Mouse (Mus musculus) liver, embryonic 13.5 days (tissue): ENCODE measurements around the gene Xpr1. TPM values are rescaled to one million over a fixed set of nuclear protein-coding genes. Genes with fewer than 3 reads are reported as not detected.

Source experiments
- ATAC-seq: fragments of 200-750 bp; cut with Nextera tagmentation; 2 replicates; pipeline ENCODE4 v1.8.0; 2017; ENCODE audit warnings: low read depth, mild to moderate bottlenecking, moderate number of reproducible peaks, moderate library complexity
- DNase-seq: peaks from one replicate; pipeline ENCODE4 v3.0.0; 2022
- H3K27ac ChIP-seq: fragments of 300-500 bp; sonication (generic); 2 replicates; pipeline ENCODE4 v1.5.1; 2015; ENCODE audit warnings: moderate library complexity, mild to moderate bottlenecking, inconsistent platforms
- H3K27me3 ChIP-seq: fragments of 300-500 bp; sonication (generic); 2 replicates; pipeline ENCODE4 v1.6.1; 2015; ENCODE audit warnings: mild to moderate bottlenecking, inconsistent platforms
- H3K36me3 ChIP-seq: fragments of 300-500 bp; sonication (generic); 2 replicates; pipeline ENCODE4 v1.6.1; 2015; ENCODE audit warnings: mild to moderate bottlenecking, inconsistent platforms
- H3K4me1 ChIP-seq: fragments of 300-500 bp; sonication (generic); replicated peaks from 2 replicates; pipeline ENCODE4 v1.6.1; 2015; ENCODE audit warnings: inconsistent platforms
- H3K4me2 ChIP-seq: fragments of 300-500 bp; sonication (generic); 2 replicates; pipeline ENCODE4 v1.6.1; 2015; ENCODE audit warnings: inconsistent platforms, mild to moderate bottlenecking, moderate library complexity
- H3K4me3 ChIP-seq: fragments of 300-500 bp; sonication (generic); replicated peaks from 2 replicates; pipeline ENCODE4 v1.5.1; 2015; ENCODE audit warnings: mild to moderate bottlenecking, inconsistent platforms
- H3K9ac ChIP-seq: fragments of 300-500 bp; sonication (generic); 2 replicates; pipeline ENCODE4 v1.6.1; 2015; ENCODE audit warnings: mild to moderate bottlenecking, inconsistent platforms
- H3K9me3 ChIP-seq: fragments of 300-500 bp; sonication (generic); replicated peaks from 2 replicates; pipeline ENCODE4 v1.6.1; 2016; ENCODE audit warnings: inconsistent platforms
- WGBS: fragments of 180-500 bp; shearing (Covaris S2); methylation state at CpG from one replicate; pipeline ENCODE4 v1.1.7; 2015; ENCODE audit not compliant: insufficient replicate concordance; 5-methylcytosine and 5-hydroxymethylcytosine counted together
- polyA plus RNA-seq: library from polyadenylated mRNA; unstranded; fragments of >200 nt; fragmentation: Nextera tagmentation; extraction: Ambion mirVana; gene quantifications from 2 replicates; pipeline ENCODE4 v1.2.1, GENCODE M21; 2015

Gene Xpr1
- 4.3 and 4.5 TPM in 2 replicates for polyA plus RNA-seq

- H3K9me3 ChIP-seq: no peaks in the 10 kb centered on the region
- H3K4me2 ChIP-seq: peak within 1 kb of the TSS; percentile 77
- peak within 1 kb of the TSS; percentile 97 for H3K9ac ChIP-seq
- peak within 1 kb of the TSS; percentile 99 for H3K4me3 ChIP-seq
- peak within 1 kb of the TSS; percentile 91 for H3K27ac ChIP-seq
- under 1% methylated on average over 72 of the region's 82 CpGs for WGBS
- H3K27me3 ChIP-seq: no peaks in the 10 kb centered on the region
- H3K4me1 ChIP-seq: peaks cover 29% of the 10 kb centered on the region
- peak; percentile 94 for DNase-seq
- peak; percentile 92 for ATAC-seq
- H3K36me3 ChIP-seq: no peaks in the 10 kb centered on the region
These were observed at the start of gene Xpr1 for GRCm38 (mm10) chr1:155416701-155417677. Gene Xpr1, minus strand, starts transcription at chr1:155417415.

- ATAC-seq (no peak), DNase-seq (no peak)
- 73% methylated on average over 10 of the region's 10 CpGs for WGBS
- Histone ChIP-seq H3K4me2 (no peak overlapping the region), H3K4me3 (no peak overlapping the region), H3K27me3 (no peaks in the 10 kb centered on the region), H3K36me3 (no peaks in the 10 kb centered on the region), H3K9ac (no peak overlapping the region), H3K9me3 (no peaks in the 10 kb centered on the region), H3K27ac (no peak overlapping the region), H3K4me1 (no peaks in the 10 kb centered on the region)
These were observed 46.2 kb upstream of the Xpr1 start for GRCm38 (mm10) chr1:155463442-155463841.

GRCm38 (mm10) chr1:155462582-155462981 lies 45.4 kb upstream of the Xpr1 start:
- ATAC-seq (no peak), DNase-seq (no peak)
- H3K9me3 ChIP-seq: no peaks in the 10 kb centered on the region
- no peak overlapping the region for H3K4me2 ChIP-seq
- no peaks in the 10 kb centered on the region for H3K4me1 ChIP-seq
- H3K36me3 ChIP-seq: no peaks in the 10 kb centered on the region
- no peak overlapping the region for H3K4me3 ChIP-seq
- 52% methylated on average over 5 of the region's 5 CpGs for WGBS
- H3K27ac ChIP-seq: no peak overlapping the region
- no peaks in the 10 kb centered on the region for H3K27me3 ChIP-seq
- H3K9ac ChIP-seq: no peak overlapping the region

GRCm38 (mm10) chr1:155457532-155457931 lies 40.3 kb upstream of the Xpr1 start:
- DNase-seq: no peak
- H3K4me3 ChIP-seq: no peak overlapping the region
- 64% methylated on average over 7 of the region's 7 CpGs for WGBS
- no peak overlapping the region for H3K27ac ChIP-seq
- no peak overlapping the region for H3K9ac ChIP-seq
- no peaks in the 10 kb centered on the region for H3K27me3 ChIP-seq
- H3K4me1 ChIP-seq: no peaks in the 10 kb centered on the region
- no peak overlapping the region for H3K4me2 ChIP-seq
- H3K9me3 ChIP-seq: no peaks in the 10 kb centered on the region
- no peaks in the 10 kb centered on the region for H3K36me3 ChIP-seq
- no peak for ATAC-seq

GRCm38 (mm10) chr1:155453180-155453579 lies 36.0 kb upstream of the Xpr1 start:
- no peak for DNase-seq
- no peaks in the 10 kb centered on the region for H3K36me3 ChIP-seq
- H3K9ac ChIP-seq: no peak overlapping the region
- H3K4me3 ChIP-seq: no peak overlapping the region
- H3K4me2 ChIP-seq: no peak overlapping the region
- H3K9me3 ChIP-seq: no peaks in the 10 kb centered on the region
- ATAC-seq: no peak
- no peak overlapping the region for H3K27ac ChIP-seq
- H3K4me1 ChIP-seq: no peaks in the 10 kb centered on the region
- WGBS: 74% methylated on average over 8 of the region's 8 CpGs
- no peaks in the 10 kb centered on the region for H3K27me3 ChIP-seq

- Histone ChIP-seq H3K27ac (no peak overlapping the region), H3K4me3 (no peak overlapping the region), H3K27me3 (no peaks in the 10 kb centered on the region), H3K9ac (no peak overlapping the region), H3K4me2 (no peak overlapping the region), H3K36me3 (no peaks in the 10 kb centered on the region), H3K9me3 (no peaks in the 10 kb centered on the region), H3K4me1 (no peaks in the 10 kb centered on the region)
- ATAC-seq (no peak), DNase-seq (no peak)
- WGBS: 68% methylated on average over 2 of the region's 2 CpGs
These were observed 31.7 kb upstream of the Xpr1 start for GRCm38 (mm10) chr1:155448932-155449331.

- Histone ChIP-seq H3K9me3 (no peaks in the 10 kb centered on the region), H3K4me1 (no peaks in the 10 kb centered on the region), H3K9ac (no peak overlapping the region), H3K36me3 (no peaks in the 10 kb centered on the region), H3K27me3 (no peaks in the 10 kb centered on the region), H3K27ac (no peak overlapping the region), H3K4me2 (no peak overlapping the region), H3K4me3 (no peak overlapping the region)
- ATAC-seq (no peak), DNase-seq (no peak)
- 56% methylated on average over 6 of the region's 6 CpGs for WGBS
These were observed 30.1 kb upstream of the Xpr1 start for GRCm38 (mm10) chr1:155447277-155447676.

- Histone ChIP-seq H3K9ac (no peak overlapping the region), H3K9me3 (no peaks in the 10 kb centered on the region), H3K36me3 (no peaks in the 10 kb centered on the region), H3K27ac (no peak overlapping the region), H3K4me1 (no peaks in the 10 kb centered on the region), H3K4me3 (no peak overlapping the region), H3K4me2 (no peak overlapping the region), H3K27me3 (no peaks in the 10 kb centered on the region)
- DNase-seq: no peak
- ATAC-seq: no peak
- 68% methylated on average over 4 of the region's 4 CpGs for WGBS
These were observed 25.9 kb upstream of the Xpr1 start for GRCm38 (mm10) chr1:155443115-155443514.

- 59% methylated on average over 13 of the region's 13 CpGs for WGBS
- no peak for DNase-seq
These were observed 25.3 kb upstream of the Xpr1 start for GRCm38 (mm10) chr1:155442521-155443001.

GRCm38 (mm10) chr1:155439551-155439950 lies 22.3 kb upstream of the Xpr1 start:
- WGBS: 67% methylated on average over 7 of the region's 7 CpGs
- H3K27me3 ChIP-seq: no peaks in the 10 kb centered on the region
- H3K4me1 ChIP-seq: no peaks in the 10 kb centered on the region
- H3K27ac ChIP-seq: no peak overlapping the region
- DNase-seq: no peak
- ATAC-seq: no peak
- H3K9ac ChIP-seq: no peak overlapping the region
- no peaks in the 10 kb centered on the region for H3K36me3 ChIP-seq
- no peaks in the 10 kb centered on the region for H3K9me3 ChIP-seq
- H3K4me2 ChIP-seq: no peak overlapping the region
- no peak overlapping the region for H3K4me3 ChIP-seq

More at GRCm38 (mm10) chr1:155442521-155443001, 25.3 kb upstream of the Xpr1 start:
- Histone ChIP-seq H3K9ac (no peak overlapping the region), H3K27me3 (no peaks in the 10 kb centered on the region), H3K4me1 (no peaks in the 10 kb centered on the region), H3K4me2 (no peak overlapping the region), H3K4me3 (no peak overlapping the region), H3K36me3 (no peaks in the 10 kb centered on the region), H3K27ac (no peak overlapping the region), H3K9me3 (no peaks in the 10 kb centered on the region)
- ATAC-seq: no peak

GRCm38 (mm10) chr1:155438525-155438924 lies 21.3 kb upstream of the Xpr1 start:
- Histone ChIP-seq H3K4me3 (no peak overlapping the region), H3K4me1 (no peaks in the 10 kb centered on the region), H3K9me3 (no peaks in the 10 kb centered on the region), H3K27ac (no peak overlapping the region), H3K27me3 (no peaks in the 10 kb centered on the region), H3K4me2 (no peak overlapping the region), H3K9ac (no peak overlapping the region), H3K36me3 (no peaks in the 10 kb centered on the region)
- no peak for ATAC-seq
- WGBS: 41% methylated on average over 3 of the region's 3 CpGs
- DNase-seq: no peak
